Mouse (Mus musculus) forebrain, embryonic 15.5 days (tissue): ENCODE measurements at regions not wholly inside any gene's neighbourhood (a gene's known extent, or its start where the extent isn't known, plus 50 kb on each side); places are given as distances from the start of the nearest gene placed in this dataset.

Experiments used
- ATAC-seq: fragments of 200-750 bp; cut with Nextera tagmentation; replicated peaks from 2 replicates; pipeline ENCODE4 v1.8.0; 2017; ENCODE audit warnings: mild to moderate bottlenecking, moderate TSS enrichment, moderate library complexity
- H3K27ac ChIP-seq: fragments of 300-500 bp; sonication (generic); replicated peaks from 2 replicates; pipeline ENCODE4 v1.5.1; 2015; ENCODE audit warnings: mild to moderate bottlenecking, inconsistent platforms
- H3K27me3 ChIP-seq: fragments of 300-500 bp; sonication (generic); 2 replicates; pipeline ENCODE4 v1.6.1; 2015; ENCODE audit warnings: inconsistent platforms
- H3K36me3 ChIP-seq: fragments of 300-500 bp; sonication (generic); 2 replicates; pipeline ENCODE4 v1.6.1; 2015; ENCODE audit warnings: mild to moderate bottlenecking, inconsistent platforms
- H3K4me1 ChIP-seq: fragments of 300-500 bp; sonication (generic); 2 replicates; pipeline ENCODE4 v1.6.1; 2015; ENCODE audit warnings: inconsistent platforms
- H3K4me2 ChIP-seq: fragments of 300-500 bp; sonication (generic); replicated peaks from 2 replicates; pipeline ENCODE4 v1.6.1; 2015; ENCODE audit warnings: mild to moderate bottlenecking, inconsistent platforms
- H3K4me3 ChIP-seq: fragments of 300-500 bp; sonication (generic); 2 replicates; pipeline ENCODE4 v1.5.1; 2015; ENCODE audit warnings: mild to moderate bottlenecking, inconsistent platforms
- H3K9ac ChIP-seq: fragments of 300-500 bp; sonication (generic); replicated peaks from 2 replicates; pipeline ENCODE4 v1.6.1; 2015; ENCODE audit warnings: mild to moderate bottlenecking, inconsistent platforms
- H3K9me3 ChIP-seq: fragments of 300-500 bp; sonication (generic); 2 replicates; pipeline ENCODE4 v1.6.1; 2016; ENCODE audit warnings: inconsistent platforms
- WGBS: fragments of 180-500 bp; shearing (Covaris S2); methylation state at CpG from one replicate; pipeline ENCODE4 v1.1.7; 2015; ENCODE audit warnings: mixed read lengths; 5-methylcytosine and 5-hydroxymethylcytosine counted together

- no peak overlapping the region for H3K4me2 ChIP-seq
- 100% methylated on average over 1 of the region's 1 CpGs for WGBS
- no peak for ATAC-seq
Measured at GRCm38 (mm10) chr14:97694238-97694637, 475.3 kb downstream of the Dach1 start.

GRCm38 (mm10) chr14:97684617-97685016 is 484.9 kb downstream of the Dach1 start:
- Histone ChIP-seq H3K9me3 (no peaks in the 10 kb centered on the region), H3K36me3 (no peaks in the 10 kb centered on the region), H3K4me1 (no peaks in the 10 kb centered on the region), H3K27ac (no peak overlapping the region), H3K9ac (no peak overlapping the region), H3K27me3 (no peaks in the 10 kb centered on the region), H3K4me2 (no peak overlapping the region), H3K4me3 (no peak overlapping the region)
- no peak for ATAC-seq
- 82% methylated on average over 3 of the region's 3 CpGs for WGBS

More at GRCm38 (mm10) chr14:97694238-97694637, 475.3 kb downstream of the Dach1 start:
- no peaks in the 10 kb centered on the region for H3K4me1 ChIP-seq
- no peak overlapping the region for H3K4me3 ChIP-seq
- H3K27ac ChIP-seq, result no peak overlapping the region
- H3K36me3 ChIP-seq, result no peaks in the 10 kb centered on the region
- H3K9ac ChIP-seq, result no peak overlapping the region
- H3K9me3 ChIP-seq, result no peaks in the 10 kb centered on the region
- no peaks in the 10 kb centered on the region for H3K27me3 ChIP-seq

- Histone ChIP-seq H3K9ac (no peak overlapping the region), H3K27me3 (no peaks in the 10 kb centered on the region), H3K4me3 (no peak overlapping the region), H3K9me3 (no peaks in the 10 kb centered on the region), H3K4me1 (no peaks in the 10 kb centered on the region), H3K36me3 (no peaks in the 10 kb centered on the region), H3K27ac (no peak overlapping the region), H3K4me2 (no peak overlapping the region)
- no peak for ATAC-seq
- WGBS, result 85% methylated on average over 2 of the region's 2 CpGs
Measured at GRCm38 (mm10) chr14:97667806-97668205, 501.8 kb downstream of the Dach1 start.

- Histone ChIP-seq H3K4me3 (no peak overlapping the region), H3K27ac (no peak overlapping the region), H3K4me1 (no peaks in the 10 kb centered on the region), H3K27me3 (no peaks in the 10 kb centered on the region), H3K36me3 (no peaks in the 10 kb centered on the region), H3K9ac (no peak overlapping the region), H3K9me3 (no peaks in the 10 kb centered on the region), H3K4me2 (no peak overlapping the region)
- WGBS, result 16% methylated on average over 4 of the region's 4 CpGs
- no peak for ATAC-seq
Measured at GRCm38 (mm10) chr14:97638187-97638792, 531.3 kb downstream of the Dach1 start.

GRCm38 (mm10) chr14:97611438-97611837 is 558.1 kb downstream of the Dach1 start:
- Histone ChIP-seq H3K4me3 (no peak overlapping the region), H3K9ac (no peak overlapping the region), H3K27ac (no peak overlapping the region), H3K4me2 (no peak overlapping the region), H3K36me3 (no peaks in the 10 kb centered on the region), H3K27me3 (no peaks in the 10 kb centered on the region), H3K4me1 (no peaks in the 10 kb centered on the region), H3K9me3 (no peaks in the 10 kb centered on the region)
- ATAC-seq, result no peak
- WGBS, result 62% methylated on average over 1 of the region's 1 CpGs

GRCm38 (mm10) chr14:97596694-97597093 is 572.9 kb downstream of the Dach1 start:
- Histone ChIP-seq H3K27ac (no peak overlapping the region), H3K9me3 (no peaks in the 10 kb centered on the region), H3K36me3 (no peaks in the 10 kb centered on the region), H3K4me3 (no peak overlapping the region), H3K4me2 (no peak overlapping the region), H3K9ac (no peak overlapping the region), H3K4me1 (no peaks in the 10 kb centered on the region), H3K27me3 (no peaks in the 10 kb centered on the region)
- WGBS, result 13% methylated on average over 5 of the region's 5 CpGs
- ATAC-seq, result no peak

- H3K4me2 ChIP-seq, result 0 out of 2 replicates have a peak overlapping the region, but pooled peaks have one; percentile 3
Measured at GRCm38 (mm10) chr14:97588611-97589010, 581.0 kb downstream of the Dach1 start.

GRCm38 (mm10) chr14:97588182-97588581 is 581.4 kb downstream of the Dach1 start:
- Histone ChIP-seq H3K27me3 (0 out of 2 replicates have a peak, but pooled peaks cover 4% of the 10 kb centered on the region), H3K27ac (no peak overlapping the region), H3K4me1 (peaks cover 9% of the 10 kb centered on the region), H3K36me3 (no peaks in the 10 kb centered on the region), H3K9ac (no peak overlapping the region), H3K9me3 (no peaks in the 10 kb centered on the region), H3K4me2 (0 out of 2 replicates have a peak overlapping the region, but pooled peaks have one; percentile 3), H3K4me3 (no peak overlapping the region)
- ATAC-seq, result peak; percentile 98
- 1% methylated on average over 7 of the region's 7 CpGs for WGBS

More at GRCm38 (mm10) chr14:97588611-97589010, 581.0 kb downstream of the Dach1 start:
- 18% methylated on average over 4 of the region's 4 CpGs for WGBS
- H3K4me3 ChIP-seq, result no peak overlapping the region
- ATAC-seq, result peak; percentile 51
- H3K4me1 ChIP-seq, result peaks cover 9% of the 10 kb centered on the region
- H3K9me3 ChIP-seq, result no peaks in the 10 kb centered on the region
- H3K9ac ChIP-seq, result no peak overlapping the region
- no peaks in the 10 kb centered on the region for H3K36me3 ChIP-seq
- H3K27me3 ChIP-seq, result 0 out of 2 replicates have a peak, but pooled peaks cover 4% of the 10 kb centered on the region
- no peak overlapping the region for H3K27ac ChIP-seq

GRCm38 (mm10) chr14:97586962-97587361 is 582.6 kb downstream of the Dach1 start:
- peak; percentile 57; the same call in 1 of the 2 replicates for ATAC-seq
- no peaks in the 10 kb centered on the region for H3K9me3 ChIP-seq
- no peaks in the 10 kb centered on the region for H3K36me3 ChIP-seq
- no peak overlapping the region for H3K27ac ChIP-seq
- WGBS, result 5% methylated on average over 4 of the region's 4 CpGs
- 0 out of 2 replicates have a peak, but pooled peaks cover 4% of the 10 kb centered on the region for H3K27me3 ChIP-seq
- H3K9ac ChIP-seq, result no peak overlapping the region
- H3K4me2 ChIP-seq, result no peak overlapping the region
- H3K4me3 ChIP-seq, result no peak overlapping the region
- H3K4me1 ChIP-seq, result peaks cover 9% of the 10 kb centered on the region

GRCm38 (mm10) chr14:97570274-97570673 is 599.3 kb downstream of the Dach1 start:
- no peak overlapping the region for H3K4me3 ChIP-seq
- no peaks in the 10 kb centered on the region for H3K4me1 ChIP-seq
- H3K9me3 ChIP-seq, result no peaks in the 10 kb centered on the region
- no peak overlapping the region for H3K9ac ChIP-seq
- no peaks in the 10 kb centered on the region for H3K36me3 ChIP-seq
- no peaks in the 10 kb centered on the region for H3K27me3 ChIP-seq
- WGBS, result 89% methylated on average over 1 of the region's 1 CpGs
- no peak overlapping the region for H3K27ac ChIP-seq
- H3K4me2 ChIP-seq, result no peak overlapping the region
- ATAC-seq, result no peak

- H3K27ac ChIP-seq, result no peak overlapping the region
- WGBS, result 14% methylated on average over 7 of the region's 7 CpGs
- no peaks in the 10 kb centered on the region for H3K36me3 ChIP-seq
- no peaks in the 10 kb centered on the region for H3K27me3 ChIP-seq
- no peak overlapping the region for H3K9ac ChIP-seq
- H3K4me3 ChIP-seq, result no peak overlapping the region
- ATAC-seq, result no peak
- no peak overlapping the region for H3K4me2 ChIP-seq
- no peaks in the 10 kb centered on the region for H3K9me3 ChIP-seq
- H3K4me1 ChIP-seq, result peaks cover 10% of the 10 kb centered on the region
Measured at GRCm38 (mm10) chr14:97560121-97560907, 609.3 kb downstream of the Dach1 start.

- 0% methylated on average over 1 of the region's 1 CpGs for WGBS
- H3K4me1 ChIP-seq, result peaks cover 10% of the 10 kb centered on the region
- no peak overlapping the region for H3K4me3 ChIP-seq
- no peak overlapping the region for H3K4me2 ChIP-seq
- no peaks in the 10 kb centered on the region for H3K9me3 ChIP-seq
- peak; percentile 46; the same call in 1 of the 2 replicates for ATAC-seq
- no peak overlapping the region for H3K27ac ChIP-seq
- H3K27me3 ChIP-seq, result no peaks in the 10 kb centered on the region
- no peak overlapping the region for H3K9ac ChIP-seq
- no peaks in the 10 kb centered on the region for H3K36me3 ChIP-seq
Measured at GRCm38 (mm10) chr14:97559559-97559958, 610.0 kb downstream of the Dach1 start.
